Mouse (Mus musculus): ENCODE results near the gene Phactr1. TPM values are rescaled to one million over a fixed set of nuclear protein-coding genes. Genes with fewer than 3 reads are reported as not detected.
A peak's percentile ranks its signal among the peaks of the same experiment; 100 is the strongest.

The Phactr1 gene
- polyA plus RNA-seq, 1 experiment from 2014 or later: 58.4 TPM

DNA sequence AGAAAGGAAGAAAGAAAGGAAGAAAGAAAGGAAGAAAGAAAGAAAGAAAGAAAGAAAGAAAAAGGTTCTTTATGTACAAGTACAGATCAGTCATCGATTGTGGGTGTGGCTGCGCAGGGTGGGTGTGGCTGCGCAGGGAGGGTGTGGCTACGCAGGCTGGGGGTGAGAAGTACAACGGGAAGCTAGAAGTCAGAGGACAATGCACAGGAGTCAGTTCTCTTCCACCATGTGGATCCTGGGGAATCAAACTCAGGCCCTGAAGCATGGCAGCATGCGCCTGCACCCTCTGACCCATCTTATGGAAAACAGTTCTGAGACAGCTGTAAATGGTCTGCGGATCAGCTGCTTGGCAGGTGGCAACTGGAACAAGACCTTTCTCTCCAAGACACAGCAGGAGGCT, 500.7 kb downstream of the Phactr1 start:
- WGBS: 65% methylated on average over 7 of the region's 7 CpGs
- Histone ChIP-seq H3K27me3 (ENCODE audit: control insufficient read depth, insufficient read depth, low read length) (no peaks in the 10 kb centered on the region), H3K9ac (replicated peaks; ENCODE audit: low read depth, low read length) (no peak overlapping the region), H3K36me3 (ENCODE audit: control insufficient read depth, insufficient read depth, low read length) (no peaks in the 10 kb centered on the region), H3K4me1 (ENCODE audit: control insufficient read depth, insufficient read depth, low read length) (no peaks in the 10 kb centered on the region), H3K9me3 (ENCODE audit: control insufficient read depth, low read length) (no peaks in the 10 kb centered on the region), H3K27ac (ENCODE audit: low read depth, low read length) (no peak overlapping the region), H3K4me3 (ENCODE audit: low read depth, low read length) (no peak overlapping the region), H3K4me2 (ENCODE audit: low read depth, low read length) (no peak overlapping the region)
- ATAC-seq (ENCODE audit: low read depth): no peak

- Histone ChIP-seq H3K9ac (replicated peaks; ENCODE audit: low read depth, low read length) (no peak overlapping the region), H3K27ac (ENCODE audit: low read depth, low read length) (no peak overlapping the region)
Measured at GRCm38 (mm10) chr13:43182465-43183201, 502.2 kb downstream of the Phactr1 start.

GRCm38 (mm10) chr13:43183248-43184055, 503.0 kb downstream of the Phactr1 start:
- WGBS: 31% methylated on average over 8 of the region's 8 CpGs
- Histone ChIP-seq H3K36me3 (ENCODE audit: control insufficient read depth, insufficient read depth, low read length) (no peaks in the 10 kb centered on the region), H3K27me3 (ENCODE audit: control insufficient read depth, insufficient read depth, low read length) (no peaks in the 10 kb centered on the region), H3K4me1 (ENCODE audit: control insufficient read depth, insufficient read depth, low read length) (no peaks in the 10 kb centered on the region), H3K9me3 (ENCODE audit: control insufficient read depth, low read length) (no peaks in the 10 kb centered on the region), H3K9ac (replicated peaks; ENCODE audit: low read depth, low read length) (no peak overlapping the region), H3K4me3 (ENCODE audit: low read depth, low read length) (peak overlapping the region; percentile 20; the same call in 1 of the 2 replicates), H3K27ac (ENCODE audit: low read depth, low read length) (no peak overlapping the region), H3K4me2 (ENCODE audit: low read depth, low read length) (peak overlapping the region; percentile 41)
- ATAC-seq (ENCODE audit: low read depth): peak; percentile 54; the same call in 1 of the 2 replicates

More at GRCm38 (mm10) chr13:43182465-43183201, 502.2 kb downstream of the Phactr1 start:
- Histone ChIP-seq H3K4me2 (ENCODE audit: low read depth, low read length) (peak overlapping the region; percentile 41), H3K4me1 (ENCODE audit: control insufficient read depth, insufficient read depth, low read length) (no peaks in the 10 kb centered on the region), H3K9me3 (ENCODE audit: control insufficient read depth, low read length) (no peaks in the 10 kb centered on the region), H3K36me3 (ENCODE audit: control insufficient read depth, insufficient read depth, low read length) (no peaks in the 10 kb centered on the region), H3K4me3 (ENCODE audit: low read depth, low read length) (peak overlapping the region; percentile 20; the same call in 1 of the 2 replicates), H3K27me3 (ENCODE audit: control insufficient read depth, insufficient read depth, low read length) (no peaks in the 10 kb centered on the region)
- ATAC-seq (ENCODE audit: low read depth): peak; percentile 66; the same call in 1 of the 2 replicates
- 17% methylated on average over 14 of the region's 14 CpGs for WGBS

GRCm38 (mm10) chr13:43187736-43188135, 507.3 kb downstream of the Phactr1 start:
- no peak for ATAC-seq (ENCODE audit: low read depth)
- H3K27ac ChIP-seq (ENCODE audit: low read depth, low read length): no peak overlapping the region
- H3K4me3 ChIP-seq (ENCODE audit: low read depth, low read length): no peak overlapping the region
- H3K4me1 ChIP-seq (ENCODE audit: control insufficient read depth, insufficient read depth, low read length): no peaks in the 10 kb centered on the region
- H3K9me3 ChIP-seq (ENCODE audit: control insufficient read depth, low read length): no peaks in the 10 kb centered on the region
- H3K9ac ChIP-seq (replicated peaks; ENCODE audit: low read depth, low read length): no peak overlapping the region
- H3K27me3 ChIP-seq (ENCODE audit: control insufficient read depth, insufficient read depth, low read length): no peaks in the 10 kb centered on the region
- no peak overlapping the region for H3K4me2 ChIP-seq (ENCODE audit: low read depth, low read length)
- WGBS: 94% methylated on average over 4 of the region's 4 CpGs
- no peaks in the 10 kb centered on the region for H3K36me3 ChIP-seq (ENCODE audit: control insufficient read depth, insufficient read depth, low read length)

All from neural tube, embryonic 14.5 days (tissue).